Mouse (Mus musculus): ENCODE measurements around the gene Nudt16l1.

Gene Nudt16l1

GRCm38 (mm10) chr16:4938461-4938860 lies at the start of gene Nudt16l1:
TSS of gene Nudt16l1 (plus strand) at chr16:4938761.
- no peak for DNase-seq (ENCODE audit: low spot score)

DNA sequence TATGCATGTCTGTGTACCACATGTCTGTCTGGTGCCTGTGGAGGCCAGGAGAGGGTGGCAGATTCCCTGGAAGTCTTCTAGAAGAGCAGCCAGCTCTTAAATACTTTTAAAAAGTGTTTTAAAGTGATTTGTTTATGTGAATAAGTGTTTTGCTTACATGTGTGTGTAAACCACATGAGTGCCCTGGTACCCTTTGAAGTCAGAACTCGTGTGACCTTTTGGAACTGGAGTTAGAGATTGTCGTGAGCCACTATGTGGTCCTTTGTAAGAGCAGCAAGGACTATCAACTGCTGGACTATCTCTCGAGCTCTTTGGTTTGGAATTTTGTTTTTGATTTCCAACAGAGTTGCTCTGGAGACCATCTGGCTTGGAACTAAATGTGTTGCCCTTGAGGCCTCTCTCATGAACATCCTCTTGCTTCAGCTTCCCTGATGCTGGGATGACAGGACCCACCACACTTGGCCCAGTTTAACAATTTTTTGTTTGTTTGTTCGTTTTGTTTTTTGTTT lies 48.3 kb upstream of the Nudt16l1 start:
- DNase-seq (ENCODE audit: low spot score): no peak

DNA sequence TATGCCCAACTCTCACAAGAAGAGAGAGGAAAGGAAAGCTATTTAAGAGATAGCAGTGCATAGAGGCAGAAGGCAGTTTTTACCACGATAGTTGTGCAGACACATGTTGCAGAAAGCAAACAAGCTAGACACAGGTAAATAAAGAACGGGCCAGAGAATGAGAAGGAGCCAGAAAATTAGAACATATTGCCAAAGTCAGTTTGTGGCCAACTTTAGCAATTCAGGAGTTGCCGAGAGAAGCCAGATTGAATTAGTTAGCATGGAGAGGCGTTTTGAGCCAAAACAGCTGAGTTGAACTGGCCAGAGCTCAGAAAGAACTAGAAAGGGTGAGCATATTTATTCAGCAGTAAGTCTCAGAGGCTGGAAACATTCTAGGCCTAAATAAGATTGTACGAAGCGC lies 46.4 kb upstream of the Nudt16l1 start:
- no peak for DNase-seq (ENCODE audit: low spot score)

DNA sequence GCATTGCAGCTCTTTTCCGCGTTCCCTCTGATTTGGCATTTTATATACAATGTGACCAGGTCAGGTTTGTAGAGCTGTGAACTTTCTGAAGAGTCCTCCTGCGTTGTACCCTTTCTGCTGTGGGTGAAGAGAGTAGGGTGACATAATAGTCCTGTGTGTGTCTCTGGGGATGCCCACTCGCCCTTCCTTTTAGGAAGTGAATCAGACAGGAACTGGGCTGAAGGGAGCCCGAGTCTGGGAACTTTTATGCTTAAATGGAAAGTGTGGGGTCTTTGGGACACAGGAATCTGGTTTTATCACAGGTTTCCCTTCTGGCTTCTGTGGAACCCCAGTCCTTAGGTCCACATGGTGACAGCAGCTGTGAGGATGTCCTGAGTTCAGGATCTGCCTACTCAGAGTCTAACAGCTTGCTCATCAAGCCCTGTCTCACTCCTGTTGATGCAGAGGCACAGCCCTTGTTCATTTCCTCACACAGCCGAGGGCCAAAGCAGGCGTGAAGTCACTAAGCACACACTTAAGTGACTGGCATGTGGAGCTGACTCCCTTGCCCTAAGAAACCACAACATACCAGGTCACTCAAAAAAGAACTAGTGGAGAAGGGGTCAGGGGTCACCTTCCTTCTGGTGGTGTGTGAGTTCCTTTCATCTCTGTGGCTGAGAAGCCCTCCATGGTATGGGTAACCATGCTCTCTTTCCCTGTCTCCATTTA lies 44.2 kb upstream of the Nudt16l1 start:
- DNase-seq (ENCODE audit: low spot score): no peak

DNA sequence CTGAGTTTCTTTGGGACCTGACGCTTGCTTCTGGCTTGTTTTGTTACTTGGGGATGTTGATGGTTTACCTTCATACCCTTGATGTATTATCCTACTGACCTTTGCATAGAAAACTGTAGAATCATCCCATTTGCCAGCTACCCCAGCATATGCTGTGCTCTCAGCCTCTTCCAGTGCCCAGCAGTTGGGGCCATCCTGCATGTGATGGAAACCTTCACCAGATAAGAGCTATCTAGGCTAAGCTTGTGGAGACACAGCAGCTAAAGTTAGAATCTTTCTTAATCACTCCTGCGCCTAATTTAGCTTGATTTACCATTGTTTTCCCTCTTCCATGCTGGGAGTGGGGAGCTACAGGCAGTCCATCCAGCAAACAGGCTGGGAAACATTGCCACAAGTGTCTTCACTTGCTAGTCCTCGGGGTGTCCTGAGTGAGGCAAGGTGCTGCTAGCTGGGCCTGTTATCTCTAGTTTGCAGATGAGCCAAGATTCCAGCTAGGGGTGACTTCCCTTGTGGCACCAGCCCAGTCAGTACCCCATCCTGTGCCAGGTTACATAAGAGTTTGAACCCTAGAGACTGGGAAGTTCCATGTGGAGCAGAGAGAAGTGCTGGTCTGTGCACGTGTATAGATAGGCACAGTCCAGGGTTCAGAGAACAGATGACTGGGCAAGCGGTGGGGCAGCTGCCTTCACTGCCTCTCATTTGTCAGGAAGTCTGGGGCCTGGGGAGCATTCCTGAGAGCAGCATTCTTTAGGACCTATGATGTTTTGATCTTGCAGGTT lies 42.1 kb upstream of the Nudt16l1 start:
- no peak for DNase-seq (ENCODE audit: low spot score)

- no peak for DNase-seq (ENCODE audit: low spot score)
Measured at GRCm38 (mm10) chr16:4897146-4897730, 41.3 kb upstream of the Nudt16l1 start.

DNA sequence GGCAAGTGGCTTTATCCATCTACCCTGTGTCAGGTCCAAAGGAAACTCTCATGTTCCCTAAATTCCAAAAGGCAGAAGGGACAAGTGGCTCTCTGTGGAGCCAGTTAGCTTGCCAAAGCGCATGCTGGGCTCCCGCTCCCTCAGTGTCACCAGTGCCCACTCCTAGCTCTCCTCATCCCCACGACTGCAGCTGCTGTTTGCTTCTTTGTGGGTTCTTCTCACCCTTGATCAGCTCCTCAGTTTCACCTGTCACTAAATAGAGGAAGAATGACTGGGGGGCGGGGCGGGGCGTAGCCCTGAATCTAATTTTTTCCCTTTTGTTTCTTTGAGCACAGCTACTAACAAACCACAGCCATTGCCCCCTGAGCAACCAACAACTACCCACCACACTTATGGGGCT lies 39.7 kb upstream of the Nudt16l1 start:
- DNase-seq (ENCODE audit: low spot score): no peak

DNA sequence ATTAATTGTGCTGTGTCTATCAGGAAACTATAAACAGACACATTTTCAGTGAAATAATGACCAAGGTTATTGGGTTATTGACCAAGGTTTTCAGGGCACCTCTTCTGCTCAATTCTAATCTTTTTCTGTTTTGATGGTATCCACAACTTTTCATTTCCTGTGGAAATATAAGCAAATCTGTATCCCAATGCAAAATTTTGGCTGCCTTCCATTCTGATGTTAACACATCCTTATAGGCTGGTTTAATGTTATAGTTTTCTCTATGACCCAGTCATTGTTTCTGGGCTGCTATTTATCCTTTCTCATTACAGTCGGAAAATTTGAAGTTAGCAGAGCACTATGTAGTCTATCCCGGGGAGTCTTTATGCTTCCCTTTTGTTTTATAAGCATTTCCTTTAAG lies 38.9 kb upstream of the Nudt16l1 start:
- DNase-seq (ENCODE audit: low spot score): no peak

DNA sequence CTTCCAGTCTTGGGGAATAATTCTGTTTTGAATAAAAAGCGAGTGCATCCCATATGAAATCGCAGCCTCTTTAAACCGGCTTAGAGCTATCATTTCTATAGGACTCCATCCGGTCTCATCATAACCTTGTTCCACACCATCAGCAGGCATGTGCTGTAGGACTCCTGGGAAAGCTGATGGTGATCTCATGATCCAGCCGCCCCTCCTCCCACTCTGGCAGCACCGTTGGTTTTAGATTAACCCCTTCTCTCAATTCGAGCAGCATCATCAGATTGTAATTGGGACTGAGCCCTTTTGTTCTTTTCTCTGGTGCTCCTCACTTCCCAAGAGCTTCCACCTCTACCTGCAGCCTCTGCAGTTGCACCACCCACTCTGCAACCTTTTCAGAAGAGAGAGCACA lies 37.4 kb upstream of the Nudt16l1 start:
- no peak for DNase-seq (ENCODE audit: low spot score)

DNA sequence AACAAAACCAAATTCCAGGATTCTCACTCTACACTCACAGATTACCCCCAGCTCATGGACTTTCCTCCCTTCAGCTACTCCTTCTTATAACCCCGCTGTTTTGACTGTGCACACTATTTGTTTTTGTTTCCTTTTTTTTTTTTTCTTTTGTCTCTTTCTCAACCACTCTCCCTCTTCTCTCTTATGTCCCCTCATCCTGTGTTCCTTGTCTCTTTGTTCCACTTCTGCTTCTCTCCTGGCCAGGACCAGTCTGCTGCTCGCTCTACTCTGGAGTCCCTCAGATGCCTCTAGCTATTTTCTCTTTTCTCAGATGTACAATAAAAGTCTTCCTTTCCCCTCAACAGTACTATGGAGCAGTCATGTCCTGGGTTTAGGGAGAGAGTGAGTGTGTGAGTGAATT lies 36.2 kb upstream of the Nudt16l1 start:
- no peak for DNase-seq (ENCODE audit: low spot score)

DNA sequence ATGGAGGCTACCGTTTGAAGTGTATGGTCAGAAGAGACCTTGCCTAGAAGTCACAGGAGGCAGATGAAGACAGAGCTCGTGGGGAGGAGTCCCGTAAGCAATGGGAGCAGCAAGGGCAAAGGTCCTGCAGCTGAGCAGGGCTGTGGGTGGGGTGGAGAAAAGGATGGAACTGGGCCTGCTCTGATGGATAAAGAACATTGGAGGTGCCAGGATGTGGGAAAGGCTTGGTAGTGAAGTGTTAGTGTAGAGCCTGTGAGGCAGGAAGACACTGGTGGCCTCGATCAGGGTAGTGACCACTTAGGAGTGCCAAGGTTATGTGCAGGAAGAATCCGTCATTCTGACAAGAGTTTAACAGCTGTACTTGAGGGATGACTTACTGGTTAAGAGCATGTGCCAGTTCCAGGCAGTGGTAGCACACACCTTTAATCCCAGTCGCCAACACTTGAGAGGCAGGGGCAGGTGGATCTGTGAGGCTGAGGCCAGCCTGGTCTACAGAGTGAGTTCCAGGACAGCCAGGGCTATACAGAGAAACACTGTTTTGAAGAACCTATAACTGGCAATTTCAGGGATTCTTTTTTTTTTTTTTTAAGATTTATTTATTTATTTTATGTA lies 35.0 kb upstream of the Nudt16l1 start:
- DNase-seq (ENCODE audit: low spot score): no peak

DNA sequence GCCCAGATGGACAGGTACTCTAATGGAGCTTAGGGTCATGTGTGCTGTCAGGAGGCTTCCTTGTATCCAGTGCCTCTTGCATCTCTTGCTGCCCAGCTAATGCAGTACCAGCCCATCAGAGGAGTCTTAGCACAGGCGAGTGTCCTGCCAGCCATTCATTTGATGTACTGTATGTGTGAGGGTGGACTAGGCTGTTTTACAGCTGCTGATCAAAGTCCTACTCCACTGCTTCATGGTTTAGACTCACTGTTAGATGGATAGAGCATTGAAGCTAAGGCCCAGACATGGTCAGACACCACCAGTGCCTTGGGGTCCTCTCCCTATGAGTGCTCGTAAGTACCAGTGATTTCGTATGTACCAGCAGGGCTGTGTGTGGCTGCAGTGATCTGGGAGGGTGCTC lies 33.7 kb upstream of the Nudt16l1 start:
- no peak for DNase-seq (ENCODE audit: low spot score)

- no peak for DNase-seq (ENCODE audit: low spot score)
Measured at GRCm38 (mm10) chr16:4905591-4905990, 33.0 kb upstream of the Nudt16l1 start.

GRCm38 (mm10) chr16:4906559-4906958 lies 32.0 kb upstream of the Nudt16l1 start:
- DNase-seq (ENCODE audit: low spot score): no peak

DNA sequence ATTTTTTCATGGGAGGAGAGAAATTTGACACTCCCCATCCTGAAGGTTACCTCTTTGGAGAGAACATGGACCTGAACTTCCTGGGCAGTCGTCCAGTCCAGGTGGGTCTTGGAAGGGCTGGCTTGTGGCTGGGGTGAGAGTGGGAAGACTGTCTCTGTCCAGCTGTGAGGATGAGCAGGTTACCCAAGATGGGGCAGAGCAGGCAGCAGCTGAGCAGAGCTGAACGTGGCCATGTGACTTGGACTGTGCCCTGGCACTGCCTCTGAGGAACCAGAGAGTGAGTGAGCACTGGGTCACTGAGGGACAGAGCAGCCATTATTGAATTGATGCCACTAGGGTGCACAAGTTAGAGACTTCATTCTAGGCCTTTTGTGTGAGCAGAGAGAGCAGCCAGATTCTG lies 31.2 kb upstream of the Nudt16l1 start:
- DNase-seq (ENCODE audit: low spot score): no peak

GRCm38 (mm10) chr16:4907972-4908371 lies 30.6 kb upstream of the Nudt16l1 start:
- no peak for DNase-seq (ENCODE audit: low spot score)

GRCm38 (mm10) chr16:4909745-4910144 lies 28.8 kb upstream of the Nudt16l1 start:
- no peak for DNase-seq (ENCODE audit: low spot score)

- DNase-seq (ENCODE audit: low spot score): no peak
Measured at GRCm38 (mm10) chr16:4910758-4911157, 27.8 kb upstream of the Nudt16l1 start.

- no peak for DNase-seq (ENCODE audit: low spot score)
Measured at GRCm38 (mm10) chr16:4912074-4912648, 26.4 kb upstream of the Nudt16l1 start.

DNA sequence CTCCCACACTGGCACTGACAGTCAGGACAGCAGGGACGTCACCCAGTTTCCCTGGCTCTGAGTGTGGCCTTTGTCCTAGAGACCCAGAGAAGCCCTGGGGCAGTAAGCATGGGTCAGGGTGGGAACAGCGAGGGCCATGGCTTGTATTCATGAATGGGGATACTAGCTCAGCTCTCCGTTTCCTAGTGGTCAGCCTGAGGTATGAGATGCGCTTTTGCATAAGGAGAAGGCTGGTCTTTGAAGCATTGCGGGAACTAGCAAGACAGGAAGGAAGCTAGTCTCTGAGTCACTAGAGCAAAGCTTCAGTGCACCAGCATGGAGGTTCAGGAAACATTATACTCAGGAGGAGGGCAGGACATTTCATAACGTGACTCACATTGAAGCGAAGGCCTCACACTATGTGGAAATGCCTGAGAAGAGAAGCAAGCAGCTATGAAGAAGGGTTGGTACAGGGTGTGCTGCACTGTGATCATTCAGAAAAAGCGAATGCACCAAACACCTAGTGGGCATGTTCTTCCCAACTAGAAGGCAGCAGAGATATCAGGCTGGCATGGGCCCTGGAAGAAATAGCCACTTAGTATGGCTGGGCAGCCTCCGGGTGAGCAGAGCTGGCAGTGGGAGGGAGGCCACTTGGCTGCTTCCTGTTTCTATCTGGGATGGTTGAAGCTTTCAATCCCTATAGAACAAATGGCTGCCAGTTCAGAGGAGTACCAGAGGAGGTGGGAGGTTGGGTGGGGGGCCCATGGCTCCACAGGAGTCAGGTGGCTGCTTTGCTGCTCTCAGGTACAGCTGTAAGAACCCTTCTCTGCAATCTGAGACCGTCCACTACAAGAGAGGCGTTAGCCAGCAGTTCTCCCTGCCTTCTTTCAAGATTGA lies 25.4 kb upstream of the Nudt16l1 start:
- DNase-seq (ENCODE audit: low spot score): no peak
